Mouse (Mus musculus): ENCODE data around the gene Cd79a.
"Not testable (repeated sequence)": the region's sequence is repeated elsewhere in the genome, so short reads cannot be mapped to it uniquely, and the experiment has no call there.

Gene Cd79a

DNA sequence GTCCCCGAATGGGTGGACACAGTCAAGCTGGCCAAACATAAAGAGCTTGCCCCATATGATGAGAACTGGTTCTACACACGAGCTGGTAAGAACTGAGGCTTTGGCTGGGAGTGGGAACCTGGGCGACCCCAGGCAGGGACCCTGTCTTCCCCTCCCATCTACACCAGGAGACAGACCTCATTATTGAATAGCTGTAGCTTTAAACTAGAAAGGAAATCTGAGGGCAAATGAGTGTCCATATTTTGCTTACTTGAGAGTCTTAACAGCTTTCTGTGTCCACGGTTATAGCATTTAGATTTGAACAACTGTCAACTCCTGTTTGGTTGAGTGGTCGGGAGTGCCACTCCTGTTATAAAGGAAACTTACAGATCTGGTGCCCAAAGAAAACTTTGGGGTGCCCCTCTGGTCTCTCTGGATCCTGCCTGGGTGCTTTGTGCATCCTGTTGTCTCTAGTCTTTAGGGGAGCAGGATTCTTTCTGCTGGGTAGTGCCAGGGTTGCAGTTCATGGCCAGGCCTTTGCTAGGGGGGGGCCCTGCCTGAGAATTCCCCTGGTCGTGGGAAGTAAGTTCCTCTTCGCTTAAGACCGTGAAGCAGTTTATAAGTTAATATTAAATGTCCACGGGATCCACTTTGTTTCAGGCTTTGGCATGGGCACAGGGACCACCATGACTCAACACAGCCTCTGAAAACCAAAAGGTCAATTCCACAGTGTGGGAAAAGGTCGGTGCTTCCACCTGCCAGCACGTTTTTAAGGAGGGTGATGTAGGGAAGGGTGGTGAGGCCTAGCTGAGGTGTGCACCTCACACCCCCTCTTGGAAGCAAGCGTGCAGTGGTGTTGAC, 11.5 kb upstream of the Cd79a start:
- no peak for DNase-seq (ENCODE audit: extremely low spot score)

DNA sequence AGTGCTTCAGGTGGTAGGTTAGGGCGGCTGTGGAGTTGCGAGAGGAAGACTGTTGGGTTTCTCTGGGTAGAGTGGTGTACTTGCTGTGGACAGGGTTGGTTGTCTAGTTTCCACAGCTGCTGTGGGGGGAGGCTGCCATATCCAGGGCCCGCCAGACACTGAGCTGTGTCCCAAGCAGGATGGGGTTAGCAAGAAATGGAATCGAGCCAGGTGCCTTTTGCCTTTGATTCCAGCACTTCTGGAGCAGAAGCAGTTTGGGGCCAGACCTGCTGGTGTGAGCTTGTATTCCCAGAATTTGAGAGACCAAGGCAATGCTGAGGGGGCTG, 10.9 kb upstream of the Cd79a start:
- DNase-seq (ENCODE audit: extremely low spot score), result no peak

DNA sequence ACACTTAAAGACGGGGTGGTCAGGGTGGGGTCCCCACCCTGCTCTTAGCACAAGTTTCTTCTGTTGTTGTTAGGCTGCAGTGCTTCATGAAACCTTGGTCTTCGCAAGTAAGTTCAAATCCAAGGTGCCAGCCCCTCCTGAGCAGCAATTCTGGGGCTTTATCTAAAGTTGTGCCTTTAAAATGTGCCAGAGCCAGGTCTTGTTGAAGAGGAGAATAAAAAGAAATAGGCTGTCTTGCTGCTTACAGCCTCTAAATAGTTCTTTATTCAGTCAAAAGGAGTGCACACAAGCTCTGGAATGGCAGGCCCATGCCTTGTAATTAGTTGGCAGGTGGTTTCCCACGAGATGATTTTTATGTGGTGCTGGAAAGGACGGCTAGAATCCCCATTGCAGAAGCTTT, 10.1 kb upstream of the Cd79a start:
- no peak for DNase-seq (ENCODE audit: extremely low spot score)

DNA sequence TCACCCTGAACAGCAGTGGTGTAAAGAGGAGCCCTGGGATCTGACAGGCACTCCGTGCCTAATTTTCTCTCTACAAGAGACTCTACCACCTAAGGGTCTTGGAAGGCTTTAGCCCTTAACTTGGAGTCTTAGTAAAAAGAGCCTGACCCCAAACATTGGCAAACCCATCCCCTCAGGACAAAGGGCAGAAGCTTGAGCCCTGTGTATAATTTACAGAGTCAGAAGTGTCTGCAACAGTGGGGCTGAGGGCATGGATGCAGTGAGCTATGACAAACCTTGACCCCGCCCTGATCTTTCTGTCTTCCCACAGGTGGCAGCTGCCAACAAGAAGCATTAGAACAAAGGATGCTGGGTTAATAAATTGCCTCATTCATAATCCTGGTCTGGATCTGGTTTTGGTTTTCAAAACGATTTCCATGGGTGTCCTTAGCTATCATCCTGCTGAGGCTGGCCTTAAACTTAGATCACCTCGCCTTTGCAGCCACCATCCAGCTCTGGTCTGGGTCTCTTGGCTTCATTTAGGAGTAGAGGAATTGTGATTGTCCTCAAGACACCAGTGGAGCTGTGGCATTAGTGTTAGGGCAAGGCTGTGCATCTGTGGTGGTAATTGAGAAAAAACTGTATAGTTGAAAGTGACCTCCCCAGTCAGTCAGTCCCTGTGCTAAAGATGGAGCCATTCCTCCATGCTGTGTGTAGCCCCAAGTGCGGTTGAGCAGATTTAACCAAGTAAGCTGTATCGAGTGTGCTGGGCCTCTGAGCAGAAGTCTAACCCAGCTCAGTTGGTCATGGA, 7.6 kb upstream of the Cd79a start:
- DNase-seq (ENCODE audit: extremely low spot score), result no peak

DNA sequence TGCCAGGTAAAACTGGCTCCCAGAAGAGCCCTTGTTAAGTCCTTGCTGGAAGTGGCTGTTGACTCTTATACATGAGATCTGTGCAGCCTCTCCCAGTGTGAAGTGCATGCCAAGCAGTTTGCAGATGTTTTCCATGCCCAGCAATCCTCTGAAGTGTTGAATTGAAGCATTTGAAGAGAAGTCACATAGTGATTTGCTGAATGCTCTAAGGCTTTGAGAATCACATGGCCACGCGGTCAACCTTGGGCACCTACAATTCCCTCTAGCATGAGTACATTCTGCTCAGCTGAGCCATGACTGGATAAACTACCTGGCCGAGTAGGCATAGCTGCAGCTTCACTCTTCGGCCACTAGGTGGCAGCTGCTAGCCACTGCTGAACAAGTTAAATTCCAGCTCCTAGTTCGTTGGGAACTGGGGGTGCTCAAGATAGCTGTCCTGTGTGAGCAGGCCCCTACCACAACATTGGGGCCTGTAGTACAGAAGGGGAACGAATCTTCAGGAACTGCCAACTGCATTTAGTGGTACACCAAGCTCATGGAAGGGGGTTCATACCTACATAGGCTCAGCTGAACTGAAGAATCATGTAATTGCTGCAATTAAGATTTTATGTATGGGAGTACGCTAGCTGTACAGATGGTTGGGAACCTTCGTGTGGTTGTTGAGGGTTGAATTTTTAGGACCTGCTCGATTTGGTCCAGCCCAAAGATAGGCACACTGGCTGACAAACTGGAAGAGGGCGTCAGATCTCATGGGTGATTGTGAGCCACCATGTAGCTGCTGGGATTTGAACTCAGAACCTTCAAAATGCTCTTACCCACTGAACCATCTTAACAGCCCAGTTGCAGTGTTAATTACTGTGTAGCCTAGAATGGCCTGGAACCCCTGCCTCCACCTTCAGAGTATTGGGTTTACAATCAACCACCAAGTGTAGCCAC, 6.6 kb upstream of the Cd79a start:
- peak; percentile 84 for DNase-seq (ENCODE audit: extremely low spot score)

DNA sequence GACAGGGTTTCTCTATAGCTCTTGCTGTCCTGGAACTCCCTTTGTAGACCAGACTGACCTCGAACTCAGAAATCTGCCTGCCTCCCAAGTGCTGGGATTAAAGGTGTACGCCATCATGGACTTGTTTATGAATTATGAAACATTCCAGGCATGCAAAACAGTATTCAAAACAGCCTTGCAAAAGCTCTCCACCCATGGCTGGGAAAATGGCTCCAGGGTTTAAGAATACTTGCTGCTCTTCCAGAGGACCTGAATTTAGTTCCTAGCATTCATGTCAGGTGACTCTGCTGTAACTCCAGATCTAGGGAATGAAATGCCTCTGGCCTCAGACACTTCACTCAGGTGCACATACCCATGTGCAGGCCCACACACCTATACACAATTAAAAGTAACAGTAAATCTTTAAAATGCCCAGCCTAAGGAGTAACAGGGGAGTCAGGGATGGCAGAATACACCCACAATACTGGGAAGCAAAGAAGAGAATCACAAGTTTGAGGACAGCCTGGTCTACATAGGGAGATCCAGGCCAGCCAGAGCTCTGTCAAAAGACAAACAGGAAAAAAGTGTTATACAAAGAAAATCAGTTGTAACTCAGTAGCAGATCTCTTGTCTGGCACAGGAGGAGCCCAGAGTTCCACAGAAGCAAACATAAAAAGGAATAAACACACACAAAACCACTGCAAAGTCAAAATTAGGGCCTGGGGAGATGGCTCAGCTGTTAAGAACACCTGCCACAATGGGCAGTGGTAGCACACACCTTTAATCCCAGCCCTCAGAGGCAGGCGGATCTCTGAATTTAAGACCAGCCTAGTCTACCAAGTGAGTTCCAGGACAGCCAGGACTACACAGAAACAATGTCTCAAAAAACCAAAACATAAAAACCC, 5.7 kb upstream of the Cd79a start:
- no peak for DNase-seq (ENCODE audit: extremely low spot score)

DNA sequence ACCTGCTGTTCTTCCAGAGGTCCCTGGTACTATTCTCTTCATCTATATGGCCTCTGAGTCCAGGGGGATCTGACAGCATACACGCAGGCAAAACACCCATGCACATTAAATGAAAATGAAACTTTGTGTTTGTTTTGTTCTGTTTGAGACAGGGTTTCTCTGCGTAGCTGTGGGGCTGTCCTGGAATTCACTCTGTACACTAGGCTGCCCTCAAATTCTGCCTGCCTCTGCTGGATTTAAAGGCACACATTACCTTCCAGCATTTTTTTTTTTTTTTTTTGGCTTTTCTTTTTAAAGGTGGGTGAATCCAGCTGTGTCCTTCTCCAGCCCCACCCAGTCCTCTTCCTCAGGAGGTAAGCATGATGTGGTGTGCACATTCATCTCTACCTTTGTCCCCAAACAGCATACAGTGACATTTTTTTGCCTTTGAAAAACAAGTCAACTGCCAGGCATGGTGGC, 5.0 kb upstream of the Cd79a start:
- DNase-seq (ENCODE audit: extremely low spot score), result no peak

DNA sequence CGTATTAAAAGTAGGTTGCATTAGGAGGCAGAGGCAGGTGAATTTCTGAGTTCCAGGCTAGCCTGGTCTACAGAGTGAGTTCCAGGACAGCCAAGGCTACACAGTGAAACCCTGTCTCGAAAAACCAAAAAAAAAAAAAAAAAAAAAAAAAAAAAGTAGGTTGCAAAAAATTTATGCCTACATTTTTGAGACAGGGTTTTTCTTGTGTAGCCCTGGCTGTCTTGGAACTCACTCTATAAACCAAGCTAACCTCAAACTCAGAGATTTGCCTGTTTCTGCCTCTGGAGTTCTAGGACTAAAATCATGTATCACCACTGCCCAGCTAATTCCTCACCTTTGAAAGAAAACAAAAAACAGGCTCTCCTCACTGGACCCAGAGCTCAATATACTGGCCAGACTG, 1.4 kb upstream of the Cd79a start:
- not testable (repeated sequence) for DNase-seq (ENCODE audit: extremely low spot score)

DNA sequence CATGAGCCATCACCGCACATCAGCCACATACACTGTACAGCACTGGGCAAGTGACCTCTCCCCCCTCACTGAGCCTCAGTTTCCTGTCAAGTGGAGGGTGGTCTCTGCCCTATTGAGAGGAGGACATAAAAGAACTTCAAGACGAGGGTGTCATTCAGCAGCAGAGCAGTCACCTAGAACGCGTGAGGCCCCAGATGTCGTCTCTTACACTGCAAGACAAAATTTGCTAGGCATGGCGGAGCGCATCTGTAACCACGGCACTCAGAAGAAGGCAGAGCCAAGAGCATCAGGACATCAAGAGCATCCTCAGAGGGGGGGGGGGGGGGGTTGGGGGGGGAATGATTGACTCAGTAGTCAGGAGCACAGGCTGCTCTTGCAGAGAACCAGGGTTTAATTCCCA, 912 bp upstream of the Cd79a start:
- DNase-seq (ENCODE audit: extremely low spot score), result no peak

DNA sequence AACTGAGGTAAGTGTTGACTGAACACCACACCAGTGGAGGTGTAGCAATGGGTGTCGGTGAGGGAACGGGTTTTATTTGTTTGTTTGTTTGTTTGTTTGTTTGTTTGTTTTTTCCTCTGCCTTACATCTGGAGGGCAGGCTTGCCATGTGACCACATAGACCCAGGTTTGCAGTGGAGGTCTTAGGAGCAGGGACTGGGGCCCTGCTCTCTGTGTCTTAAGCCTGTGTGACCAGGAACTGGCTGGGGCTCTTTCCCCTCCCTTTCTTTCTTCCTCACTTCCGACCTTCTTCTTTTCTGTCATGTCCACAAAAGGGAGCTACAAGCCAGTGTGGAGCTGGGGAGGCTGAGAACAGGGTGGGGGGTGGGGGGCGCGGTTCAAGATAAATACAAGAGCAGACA, 778 bp downstream of the Cd79a start:
- no peak for DNase-seq (ENCODE audit: extremely low spot score)

DNA sequence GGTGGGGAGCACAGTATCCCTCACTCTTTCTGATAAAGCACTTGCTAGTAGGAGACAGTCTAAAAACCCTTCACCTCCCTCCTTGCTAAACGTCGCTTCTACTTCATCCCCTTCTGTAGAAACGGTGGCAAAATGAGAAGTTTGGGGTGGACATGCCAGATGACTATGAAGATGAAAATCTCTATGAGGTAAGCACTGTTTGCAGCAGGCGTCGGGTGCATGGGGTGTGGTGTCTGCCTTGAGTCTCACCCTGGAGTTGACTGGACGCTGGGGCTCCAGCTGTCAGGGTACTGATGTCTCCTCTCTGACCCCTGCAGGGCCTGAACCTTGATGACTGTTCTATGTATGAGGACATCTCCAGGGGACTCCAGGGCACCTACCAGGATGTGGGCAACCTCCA, 3.9 kb downstream of the Cd79a start:
- no peak for DNase-seq (ENCODE audit: extremely low spot score)

DNA sequence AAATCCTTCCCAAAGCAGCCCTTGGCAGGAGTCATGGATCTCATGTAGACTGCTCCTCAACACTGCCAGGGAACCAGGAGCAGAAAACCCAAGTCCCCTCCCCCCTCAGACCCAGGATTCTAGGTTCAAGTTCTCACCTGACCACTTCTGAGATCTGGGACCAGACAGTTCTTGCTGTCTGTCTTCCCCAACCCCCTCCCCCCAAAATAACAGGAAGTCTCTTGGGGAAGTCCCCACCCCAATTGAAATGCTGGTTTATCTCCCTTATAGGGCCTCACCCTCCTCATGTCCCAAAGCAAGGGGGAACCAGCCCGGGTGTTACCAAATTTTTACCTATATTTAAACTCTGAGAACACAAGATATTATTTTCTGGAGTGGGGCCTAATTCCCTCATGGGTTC, 4.7 kb downstream of the Cd79a start:
- DNase-seq (ENCODE audit: extremely low spot score), result no peak

DNA sequence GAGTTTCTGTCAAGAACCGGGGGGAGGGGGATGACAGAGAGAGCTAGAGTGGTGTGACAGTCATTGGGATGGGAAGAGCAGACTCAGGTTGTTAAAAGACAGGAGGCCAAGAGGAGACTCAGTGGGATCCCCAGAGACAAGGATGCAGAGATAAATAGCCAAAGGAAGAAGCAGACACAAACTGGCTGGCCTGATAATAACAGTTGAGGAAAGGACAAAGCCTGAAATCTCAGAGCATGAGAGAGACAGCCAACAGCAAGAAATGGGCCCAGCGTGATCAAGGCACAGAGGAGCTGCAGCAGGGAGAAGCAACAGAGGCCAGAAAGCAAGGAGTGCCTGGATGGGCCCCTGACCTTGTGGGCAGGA, 5.1 kb downstream of the Cd79a start:
- DNase-seq (ENCODE audit: extremely low spot score), result no peak

DNA sequence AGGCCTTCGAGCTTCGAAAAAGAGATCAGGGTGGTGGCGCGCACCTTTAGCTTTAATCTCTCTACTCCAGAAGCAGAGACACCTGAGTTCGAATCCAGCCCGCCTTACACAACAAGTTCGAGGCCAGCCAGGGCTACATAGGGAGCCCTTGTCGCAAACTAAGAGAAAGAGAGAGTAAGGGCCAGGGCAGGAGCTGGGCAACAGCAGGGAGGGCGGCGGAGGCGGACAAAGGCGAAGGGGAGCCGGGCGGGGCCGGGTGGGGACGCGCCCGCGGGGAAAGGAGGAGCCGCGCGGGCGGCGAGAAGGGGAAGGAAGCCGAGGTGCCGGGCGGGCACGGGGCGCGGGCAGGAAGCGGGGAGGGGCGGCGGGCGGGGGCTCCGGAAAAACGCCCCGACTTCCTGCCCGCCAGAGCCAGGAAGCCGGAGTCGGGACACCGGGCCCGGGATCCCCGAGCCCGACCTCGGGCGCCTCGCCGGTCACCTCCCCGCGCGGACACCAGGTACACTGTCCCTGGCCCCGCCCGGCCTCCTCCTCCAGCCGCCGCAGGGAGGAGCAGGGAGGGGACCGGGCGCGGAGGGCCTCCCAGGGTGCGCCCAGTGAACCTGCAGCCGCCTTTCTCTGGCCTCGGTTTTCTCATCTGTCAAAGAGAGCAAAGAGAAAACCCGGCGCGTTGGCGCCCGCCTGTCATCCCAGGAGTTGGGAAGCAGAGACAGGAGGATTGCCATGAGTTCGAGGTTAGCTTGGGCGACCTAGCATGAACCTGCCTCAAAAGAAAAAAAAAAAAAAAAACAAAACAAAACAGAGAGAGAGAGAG, 5.7 kb downstream of the Cd79a start, which contains the start of gene Arhgef1:
Arhgef1 (plus strand) TSS at position 283 of the 814 bp plus-strand sequence.
- DNase-seq (ENCODE audit: extremely low spot score), result peak; percentile 55

DNA sequence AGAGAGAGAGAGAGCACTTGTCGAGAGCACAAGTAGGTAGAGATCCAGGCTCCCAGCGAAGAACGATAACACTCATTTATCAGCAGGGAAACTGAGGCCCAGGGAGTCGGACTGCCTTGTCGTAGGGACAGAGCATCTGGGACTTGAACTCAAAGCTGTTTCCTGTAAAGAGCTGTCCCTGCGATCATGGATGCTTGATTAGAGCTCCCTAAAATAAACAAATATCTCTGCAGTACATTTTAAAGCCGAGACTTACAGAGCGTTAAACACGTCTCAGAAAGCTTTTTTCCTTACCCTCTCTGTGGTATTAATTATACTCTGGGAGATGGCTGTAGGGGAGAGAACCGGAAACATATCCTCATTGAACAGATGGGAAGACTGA, 6.3 kb downstream of the Cd79a start:
- no peak for DNase-seq (ENCODE audit: extremely low spot score)

DNA sequence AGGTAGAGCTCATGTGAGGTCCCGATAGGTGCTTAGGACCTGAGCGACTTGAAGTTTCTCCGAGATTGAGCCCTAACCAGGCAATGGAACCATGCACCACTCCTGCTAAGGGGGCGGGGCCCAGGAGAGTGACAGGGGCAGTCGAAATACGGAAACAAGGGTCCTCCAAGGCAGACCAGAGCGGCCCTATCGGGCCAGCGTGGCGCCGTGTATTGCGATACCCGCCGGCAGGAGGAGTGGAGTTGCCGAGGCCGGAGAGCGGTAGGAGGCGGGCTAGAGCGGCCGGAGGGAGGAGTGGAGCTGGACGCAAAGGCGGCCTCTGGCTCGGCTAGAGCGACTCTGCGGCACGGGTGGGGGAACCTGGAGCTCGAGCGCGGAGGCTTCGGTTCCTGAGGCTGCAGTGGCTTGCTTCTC, 6.9 kb downstream of the Cd79a start:
- DNase-seq (ENCODE audit: extremely low spot score), result peak; percentile 96

DNA sequence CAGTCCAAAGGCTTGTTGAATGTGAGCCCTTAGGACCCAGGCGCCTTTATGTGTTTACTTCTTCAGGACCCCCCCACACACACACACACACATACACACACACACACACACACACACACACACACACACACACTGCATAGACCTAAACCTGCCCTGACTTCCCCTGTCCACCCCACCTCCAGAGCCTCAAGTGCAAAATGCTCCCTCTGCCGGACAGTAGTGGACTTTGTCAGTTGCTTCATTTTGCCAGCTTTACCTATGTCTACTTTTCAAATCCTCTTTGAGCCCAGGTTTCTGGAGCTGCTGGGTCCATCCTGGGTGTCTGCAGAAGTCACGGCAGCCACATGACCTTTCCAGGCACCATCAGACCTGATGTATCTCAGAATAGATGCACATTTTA, 7.8 kb downstream of the Cd79a start:
- DNase-seq (ENCODE audit: extremely low spot score), result peak; percentile 63

DNA sequence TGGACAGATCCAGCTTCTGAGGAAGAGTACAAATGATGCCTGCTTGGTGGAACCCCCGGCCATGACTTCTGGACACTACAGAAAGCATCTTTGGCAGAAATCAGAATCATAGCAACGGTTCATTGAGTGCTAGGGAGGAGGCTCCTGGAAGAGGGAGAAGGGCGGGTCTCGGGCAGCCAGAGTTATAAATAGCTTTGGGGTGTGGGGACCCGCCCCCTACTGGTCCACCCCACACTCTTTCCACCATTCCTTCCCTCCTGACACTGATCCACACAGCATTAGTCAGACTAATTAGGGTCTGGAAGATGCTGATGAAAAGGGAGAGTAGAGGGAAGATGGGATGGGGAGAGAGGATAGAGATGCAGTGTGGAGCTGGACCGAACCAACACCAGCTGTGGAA, 9.4 kb downstream of the Cd79a start:
- DNase-seq (ENCODE audit: extremely low spot score), result no peak

DNA sequence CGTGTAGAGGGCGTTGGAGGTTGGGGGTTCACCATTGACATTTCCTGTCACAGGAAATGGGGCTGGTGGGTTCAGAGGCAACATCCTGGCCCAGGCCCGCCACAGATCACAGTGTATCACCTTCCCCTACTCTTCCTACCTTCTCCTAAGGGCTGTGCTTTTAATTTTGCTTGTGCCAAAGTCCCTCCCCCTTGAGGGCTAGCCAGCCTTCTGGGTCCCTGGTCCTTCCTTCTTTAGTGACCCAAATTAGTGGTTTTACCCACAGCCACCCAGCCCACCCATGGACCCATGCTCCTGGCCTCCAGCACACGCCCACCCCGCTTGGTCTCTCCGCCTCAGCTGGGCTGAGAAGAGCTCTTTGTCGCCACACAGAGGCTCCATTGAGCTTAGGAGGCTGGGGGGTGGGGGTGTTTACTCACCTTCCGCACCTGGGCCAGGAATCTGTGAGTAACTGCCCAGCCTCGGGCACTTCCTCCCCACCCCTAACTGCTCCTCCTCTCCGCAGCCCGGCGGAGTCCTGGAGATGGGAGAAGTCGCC, 10.1 kb downstream of the Cd79a start:
- DNase-seq (ENCODE audit: extremely low spot score), result no peak

DNA sequence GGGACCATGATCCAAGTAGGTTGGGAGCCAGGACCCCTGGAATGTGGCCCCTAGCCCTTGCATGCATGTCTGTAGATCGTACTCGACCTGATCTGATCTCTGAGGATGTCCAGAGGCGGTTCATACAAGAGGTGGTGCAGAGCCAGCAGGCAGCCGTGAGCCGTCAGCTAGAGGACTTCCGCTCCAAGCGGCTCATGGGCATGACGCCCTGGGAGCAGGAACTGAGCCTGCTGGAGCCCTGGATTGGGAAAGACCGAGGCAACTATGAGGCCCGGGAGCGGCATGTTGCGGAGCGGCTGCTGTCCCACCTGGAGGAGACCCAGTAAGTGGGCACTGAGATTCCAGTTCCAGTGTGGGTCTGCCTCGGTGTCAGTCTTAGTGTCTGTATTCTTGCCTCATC, 15.3 kb downstream of the Cd79a start:
- no peak for DNase-seq (ENCODE audit: extremely low spot score)
